8 mouse cellular contexts compared by ENCODE assay signal in genomic region chr13:41359330-41360215, GRCm38 (mm10).
DNase-seq lines count a peak whose midpoint lies in the region; ATAC-seq and TF ChIP-seq lines count a peak whose summit lies in the region.

No protein-coding gene starts in this region.

- no peaks in the 10 kb centered on the region for H3K9me3 ChIP-seq in heart, postnatal 0 days (replicated peaks; ENCODE audit: control insufficient read depth, low read length)
- no peaks in the 10 kb centered on the region for H3K9me3 ChIP-seq in hindbrain, embryonic 13.5 days
- no peaks in the 10 kb centered on the region for H3K9me3 ChIP-seq in midbrain, embryonic 11.5 days (ENCODE audit: control insufficient read depth, low read length)

- intact Hi-C loops in heart, postnatal 14 days (cut with DNase I): loop anchor here (1.0 to 5.0 kb wide), 3 partner anchors 56 to 213 kb away; no protein-coding TSS in a partner anchor

- no peaks in the 10 kb centered on the region for H3K27me3 ChIP-seq in heart, postnatal 0 days (ENCODE audit: control insufficient read depth, insufficient read depth, low read length)
- peaks cover 13% of the 10 kb centered on the region for H3K27me3 ChIP-seq in hindbrain, embryonic 13.5 days
- H3K27me3 ChIP-seq in midbrain, embryonic 11.5 days (ENCODE audit: control insufficient read depth, insufficient read depth, low read length): no peaks in the 10 kb centered on the region

- 6% methylated on average over 16 of the region's 16 CpGs for WGBS in heart, postnatal 0 days
- WGBS in hindbrain, embryonic 13.5 days: 1% methylated on average over 16 of the region's 16 CpGs
- under 1% methylated on average over 16 of the region's 16 CpGs for WGBS in midbrain, embryonic 11.5 days

- no peak; the same call in 1 of the 2 replicates for ATAC-seq in heart, postnatal 0 days (ENCODE audit: insufficient read depth, low read depth)
- peak; percentile 47; the same call in 1 of the 2 replicates for ATAC-seq in hindbrain, embryonic 13.5 days (ENCODE audit: low FRiP score)
- ATAC-seq in midbrain, embryonic 11.5 days (ENCODE audit: low FRiP score): peak; percentile 59
- ATAC-seq in activated CD4-positive, CD25-positive, alpha-beta regulatory T cell, adult 4 months: no peak

- no peaks in the 10 kb centered on the region for H3K36me3 ChIP-seq in heart, postnatal 0 days (replicated peaks; ENCODE audit: control insufficient read depth, insufficient read depth, low read length)
- no peaks in the 10 kb centered on the region for H3K36me3 ChIP-seq in hindbrain, embryonic 13.5 days
- H3K36me3 ChIP-seq in midbrain, embryonic 11.5 days (ENCODE audit: control insufficient read depth, insufficient read depth, low read length): no peaks in the 10 kb centered on the region

- TF ChIP-seq EP300 in heart, postnatal 0 days (IDR thresholded peaks at IDR 0.05; ENCODE audit: low read depth): no peak

- TF ChIP-seq POLR2A in brain, embryonic 14.5 days (IDR thresholded peaks at IDR 0.05; ENCODE audit: borderline replicate concordance, extremely low read depth, insufficient read depth, insufficient read length, poor library complexity, severe bottlenecking): no peak

- DNase-seq in heart, postnatal 0 days (ENCODE audit: low spot score): no peak
- no peak for DNase-seq in heart, postnatal 14 days
- peak; percentile 85 for DNase-seq in brain, embryonic 14.5 days (ENCODE audit: low read depth)
- peak; percentile 97 for DNase-seq in midbrain, embryonic 11.5 days (ENCODE audit: low spot score, missing footprints)
- no peak for DNase-seq in adrenal gland, postnatal 36 days
- DNase-seq in ovary, postnatal 36 days (ENCODE audit: low spot score): no peak

- peak overlapping the region; percentile 87 for H3K4me3 ChIP-seq in heart, postnatal 0 days (ENCODE audit: low read depth, low read length)
- H3K4me3 ChIP-seq in hindbrain, embryonic 13.5 days: peak overlapping the region; percentile 58
- peak overlapping the region; percentile 51 for H3K4me3 ChIP-seq in midbrain, embryonic 11.5 days (ENCODE audit: low read depth, low read length)

- peak overlapping the region; percentile 58 for H3K9ac ChIP-seq in heart, postnatal 0 days (replicated peaks; ENCODE audit: low read depth, low read length)
- H3K9ac ChIP-seq in hindbrain, embryonic 13.5 days: peak overlapping the region; percentile 56; the same call in 1 of the 2 replicates
- H3K9ac ChIP-seq in midbrain, embryonic 11.5 days (ENCODE audit: low read length): peak overlapping the region; percentile 3; the same call in 1 of the 2 replicates

- no peak for TF ChIP-seq CTCF in heart, postnatal 0 days (IDR thresholded peaks at IDR 0.05; ENCODE audit: low read depth)
- no peak for TF ChIP-seq CTCF in brain, embryonic 14.5 days (IDR thresholded peaks at IDR 0.05; ENCODE audit: borderline replicate concordance, extremely low read depth, insufficient read depth, insufficient read length)

- peak overlapping the region; percentile 97 for H3K27ac ChIP-seq in heart, postnatal 0 days (ENCODE audit: low read depth)
- peak overlapping the region; percentile 90 for H3K27ac ChIP-seq in hindbrain, embryonic 13.5 days
- peak overlapping the region; percentile 67 for H3K27ac ChIP-seq in midbrain, embryonic 11.5 days (ENCODE audit: low read depth, low read length)

- peak overlapping the region; percentile 81 for H3K4me2 ChIP-seq in heart, postnatal 0 days (ENCODE audit: low read depth, low read length)
- H3K4me2 ChIP-seq in hindbrain, embryonic 13.5 days: peak overlapping the region; percentile 79
- peak overlapping the region; percentile 73 for H3K4me2 ChIP-seq in midbrain, embryonic 11.5 days

- peaks cover 31% of the 10 kb centered on the region for H3K4me1 ChIP-seq in heart, postnatal 0 days (ENCODE audit: control insufficient read depth, insufficient read depth)
- H3K4me1 ChIP-seq in hindbrain, embryonic 13.5 days (replicated peaks): peaks cover 44% of the 10 kb centered on the region
- peaks cover 20% of the 10 kb centered on the region for H3K4me1 ChIP-seq in midbrain, embryonic 11.5 days (ENCODE audit: control insufficient read depth, insufficient read depth, low read length)

Comparison
In these comparisons a context has a peak if more than half of its experiments do, and no peak if none do; other contexts are left out.
1. ATAC-seq: peak in hindbrain, embryonic 13.5 days (single experiment) and midbrain, embryonic 11.5 days (single experiment); none in heart, postnatal 0 days (single experiment) and activated CD4-positive, CD25-positive, alpha-beta regulatory T cell, adult 4 months (single experiment).
2. DNase-seq: peak in brain, embryonic 14.5 days (single experiment) and midbrain, embryonic 11.5 days (single experiment); none in heart, postnatal 0 days (single experiment), heart, postnatal 14 days (0 of 2), adrenal gland, postnatal 36 days (0 of 2) and ovary, postnatal 36 days (single experiment).
3. H3K9ac ChIP-seq: peak in every context shown above with its lines; median percentile 58 in heart, postnatal 0 days; 56 in hindbrain, embryonic 13.5 days; 3 in midbrain, embryonic 11.5 days.
4. Peak in every context shown above with its lines, with median percentiles within 50 percentile points of each other: H3K27ac ChIP-seq, H3K4me2 ChIP-seq and H3K4me3 ChIP-seq.